In the genomic region with DNA sequence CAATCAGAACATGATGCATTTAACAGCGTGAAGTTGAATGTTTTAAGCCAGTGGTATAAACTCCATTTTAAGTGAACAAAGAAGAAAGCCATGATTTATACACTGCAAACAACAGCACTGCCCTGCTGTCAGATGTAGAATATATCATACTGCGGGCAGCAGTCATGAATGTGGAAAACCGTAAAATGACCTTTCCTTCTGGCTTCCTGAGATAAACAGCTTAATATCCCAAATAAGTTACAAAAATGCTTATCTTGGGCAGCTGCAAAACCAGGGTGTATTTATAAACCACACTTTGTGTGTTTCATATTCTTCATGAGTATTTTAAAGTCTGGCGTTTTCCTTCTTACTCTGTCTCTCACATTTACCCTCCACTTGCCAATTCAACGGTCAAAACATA, we compare ENCODE assay signal across 21 mouse cellular contexts. TPM values are rescaled to one million over a fixed set of nuclear protein-coding genes. Genes with fewer than 3 reads are reported as not detected.
DNase-seq lines count a peak whose midpoint lies in the region; ATAC-seq and TF ChIP-seq lines count a peak whose summit lies in the region.
"Had no signal": no experiment of that assay in that cellular context is flagged by ENCODE, and none has a peak within 500 bp of the region (broad histone marks: within the 10 kb centered on the region; RNA-seq: fewer than 3 reads in every experiment).

No protein-coding gene starts in this region.

- no peak overlapping the region for H3K4me3 ChIP-seq in kidney, embryonic 15.5 days (replicated peaks)
- H3K4me3 ChIP-seq in lung, embryonic 14.5 days (ENCODE audit: low read depth, low read length) = no peak overlapping the region
- H3K4me3 ChIP-seq: forebrain, embryonic 12.5 days; heart, embryonic 15.5 days; hindbrain, embryonic 10.5 days; liver, embryonic 12.5 days had no signal

- no peaks in the 10 kb centered on the region for H3K36me3 ChIP-seq in kidney, embryonic 15.5 days
- no peaks in the 10 kb centered on the region for H3K36me3 ChIP-seq in lung, embryonic 14.5 days (ENCODE audit: insufficient read depth)
- H3K36me3 ChIP-seq: forebrain, embryonic 12.5 days; heart, embryonic 15.5 days; hindbrain, embryonic 10.5 days; liver, embryonic 12.5 days had no signal

- H3K9me3 ChIP-seq in kidney, embryonic 15.5 days (replicated peaks) = no peaks in the 10 kb centered on the region
- no peaks in the 10 kb centered on the region for H3K9me3 ChIP-seq in lung, embryonic 14.5 days (ENCODE audit: low read depth, low read length)
- H3K9me3 ChIP-seq: forebrain, embryonic 12.5 days; liver, embryonic 12.5 days had no signal

- no peak for TF ChIP-seq CTCF in lung, embryonic 14.5 days (IDR thresholded peaks at IDR 0.05; ENCODE audit: low read depth)
- no peak for TF ChIP-seq CTCF in brain, embryonic 14.5 days (IDR thresholded peaks at IDR 0.05; ENCODE audit: borderline replicate concordance, extremely low read depth, insufficient read depth, insufficient read length)

- no peak for TF ChIP-seq POLR2A in brain, embryonic 14.5 days (IDR thresholded peaks at IDR 0.05; ENCODE audit: borderline replicate concordance, extremely low read depth, insufficient read depth, insufficient read length, poor library complexity, severe bottlenecking)

- H3K27ac ChIP-seq in kidney, embryonic 15.5 days = peak overlapping the region; percentile 58; the same call in 1 of the 2 replicates
- no peak overlapping the region for H3K27ac ChIP-seq in lung, embryonic 14.5 days (ENCODE audit: low read depth)
- H3K27ac ChIP-seq: forebrain, embryonic 12.5 days; heart, embryonic 15.5 days; hindbrain, embryonic 10.5 days; liver, embryonic 12.5 days had no signal

- H3K4me2 ChIP-seq in kidney, embryonic 15.5 days = peak overlapping the region; percentile 41
- no peak overlapping the region for H3K4me2 ChIP-seq in lung, embryonic 14.5 days
- H3K4me2 ChIP-seq: forebrain, embryonic 12.5 days; heart, embryonic 15.5 days; liver, embryonic 12.5 days had no signal

- no peak overlapping the region for H3K9ac ChIP-seq in kidney, embryonic 15.5 days
- no peak overlapping the region for H3K9ac ChIP-seq in lung, embryonic 14.5 days
- H3K9ac ChIP-seq: forebrain, embryonic 12.5 days; heart, embryonic 15.5 days; liver, embryonic 12.5 days had no signal

- no peak for DNase-seq in kidney, adult 8-10 months
- DNase-seq in lung, embryonic 14.5 days = peak; percentile 4
- DNase-seq in lung, adult 18-20 months = no peak
- DNase-seq in brain, embryonic 14.5 days (ENCODE audit: low read depth) = peak; percentile 14
- DNase-seq in right cerebral cortex, postnatal 10 days (ENCODE audit: low spot score in 2 of 2) = no peak
- DNase-seq in heart, adult 18-20 months = no peak
- DNase-seq: adrenal gland, postnatal 36 days; cerebellum, adult 8-10 months; gastrocnemius, postnatal 10 days; kidney, adult 11 months; left cerebral cortex, postnatal 4 days; right cerebral cortex, postnatal 14 days; spleen, adult 18-20 months; thymus, postnatal 36 days had no signal

- no peaks in the 10 kb centered on the region for H3K27me3 ChIP-seq in kidney, embryonic 15.5 days
- H3K27me3 ChIP-seq in lung, embryonic 14.5 days (ENCODE audit: insufficient read depth, low read length) = no peaks in the 10 kb centered on the region
- H3K27me3 ChIP-seq: CH12.LX; forebrain, embryonic 12.5 days; heart, embryonic 15.5 days; liver, embryonic 12.5 days had no signal

- ATAC-seq in kidney, embryonic 15.5 days (replicated peaks; ENCODE audit: low FRiP score) = peak; percentile 88
- ATAC-seq in lung, embryonic 14.5 days (ENCODE audit: insufficient read depth) = no peak
- ATAC-seq in hematopoietic stem cell, adult 5-6 weeks (replicated peaks in 1 of 2; ENCODE audit: insufficient read depth in 1 of 2, low FRiP score in 2 of 2, low TSS enrichment in 1 of 2, low read depth in 1 of 2, poor library complexity in 2 of 2, severe bottlenecking in 2 of 2) = peak; percentile 70 to 84
- ATAC-seq: liver, embryonic 12.5 days had no signal

- H3K4me1 ChIP-seq in kidney, embryonic 15.5 days = peaks cover 5% of the 10 kb centered on the region; the same call in 1 of the 2 replicates
- H3K4me1 ChIP-seq in lung, embryonic 14.5 days (ENCODE audit: insufficient read depth) = no peaks in the 10 kb centered on the region
- H3K4me1 ChIP-seq: forebrain, embryonic 12.5 days; heart, embryonic 15.5 days; hindbrain, embryonic 10.5 days; liver, embryonic 12.5 days had no signal

- 25% methylated on average over 5 of the region's 5 CpGs for WGBS in kidney, embryonic 15.5 days
- 37% methylated on average over 5 of the region's 5 CpGs for WGBS in lung, embryonic 14.5 days

RNA-seq across cellular contexts. Expression of gene Trpc6, which starts 56.1 kb away (rescaled TPM):
- polyA plus RNA-seq in kidney, embryonic 15.5 days (2015; fragmentation: Nextera tagmentation; extraction: Ambion mirVana) = 0.93 and 1.4 TPM in 2 replicates
- polyA plus RNA-seq in lung, embryonic 14.5 days (2014; fragmentation: Nextera tagmentation; extraction: Ambion mirVana) = 4.6 and 4.9 TPM in 2 replicates
- 0.43 and 0.60 TPM in 2 replicates for polyA plus RNA-seq in brain, embryonic 14.5 days (2012; rRNA removed)
- total RNA-seq in hematopoietic stem cell, adult 5-6 weeks (2017) = 20.4 and 22.2 TPM in 2 replicates
- total RNA-seq in heart, adult 18-20 months (2021) = under 1 TPM; 0.35 to 0.41 TPM

Comparison
In these comparisons a context has a peak if more than half of its experiments do, and no peak if none do; other contexts are left out.
1. DNase-seq: peak in lung, embryonic 14.5 days (single experiment) and brain, embryonic 14.5 days (single experiment); none in kidney, adult 8-10 months (0 of 2), lung, adult 18-20 months (0 of 2), right cerebral cortex, postnatal 10 days (0 of 2) and heart, adult 18-20 months (0 of 2).